Mouse (Mus musculus) limb, embryonic 12.5 days (tissue): Measurements from ENCODE around the gene Itsn1. TPM values are rescaled to one million over a fixed set of nuclear protein-coding genes. Genes with fewer than 3 reads are reported as not detected.

ENCODE experiments used
- ATAC-seq: fragments of 200-750 bp; cut with Nextera tagmentation; 2 replicates; pipeline ENCODE4 v1.8.0; 2017; ENCODE audit warnings: low read depth, moderate TSS enrichment; ENCODE audit not compliant: insufficient number of reproducible peaks, insufficient read depth, low FRiP score, low TSS enrichment
- H3K27ac ChIP-seq: fragments of 300-500 bp; sonication (generic); 2 replicates; pipeline ENCODE4 v1.5.1; 2016; ENCODE audit warnings: mild to moderate bottlenecking, moderate library complexity
- H3K27me3 ChIP-seq: fragments of 300-500 bp; sonication (generic); 2 replicates; pipeline ENCODE4 v1.6.1; 2016; ENCODE audit warnings: mild to moderate bottlenecking, moderate library complexity
- H3K36me3 ChIP-seq: fragments of 300-500 bp; sonication (generic); 2 replicates; pipeline ENCODE4 v1.6.1; 2016; ENCODE audit warnings: mild to moderate bottlenecking, moderate library complexity
- H3K4me1 ChIP-seq: fragments of 300-500 bp; sonication (generic); replicated peaks from 2 replicates; pipeline ENCODE4 v1.6.1; 2016
- H3K4me2 ChIP-seq: fragments of 300-500 bp; sonication (generic); 2 replicates; pipeline ENCODE4 v1.6.1; 2016; ENCODE audit warnings: mild to moderate bottlenecking, moderate library complexity
- H3K4me3 ChIP-seq: fragments of 300-500 bp; sonication (generic); replicated peaks from 2 replicates; pipeline ENCODE4 v1.5.1; 2016; ENCODE audit warnings: mild to moderate bottlenecking
- H3K9ac ChIP-seq: fragments of 300-500 bp; sonication (generic); replicated peaks from 2 replicates; pipeline ENCODE4 v1.6.1; 2016; ENCODE audit warnings: mild to moderate bottlenecking, moderate library complexity
- H3K9me3 ChIP-seq: fragments of 300-500 bp; sonication (generic); 2 replicates; pipeline ENCODE4 v1.6.1; 2016; ENCODE audit warnings: mild to moderate bottlenecking, moderate library complexity
- WGBS: fragments of 180-500 bp; shearing (Covaris S2); methylation state at CpG from one replicate; pipeline ENCODE4 v1.1.7; 2016; 5-methylcytosine and 5-hydroxymethylcytosine counted together
- polyA plus RNA-seq: library from polyadenylated mRNA; unstranded; fragments of >200 nt; fragmentation: Nextera tagmentation; extraction: Ambion mirVana; gene quantifications from 2 replicates; pipeline ENCODE4 v1.2.1, GENCODE M21; 2016

The Itsn1 gene
- polyA plus RNA-seq, 1 experiment from 2014 or later: 39.8 TPM

GRCm38 (mm10) chr16:91847525-91848225, 118.6 kb downstream of the Itsn1 start:
- 94% methylated on average over 13 of the region's 13 CpGs for WGBS
- H3K36me3 ChIP-seq: peaks cover 69% of the 10 kb centered on the region

GRCm38 (mm10) chr16:91848505-91848904, 119.4 kb downstream of the Itsn1 start:
- H3K36me3 ChIP-seq: peaks cover 71% of the 10 kb centered on the region
- H3K4me3 ChIP-seq: no peak overlapping the region
- 90% methylated on average over 9 of the region's 9 CpGs for WGBS
- no peaks in the 10 kb centered on the region for H3K27me3 ChIP-seq
- no peak for ATAC-seq
- peaks cover 30% of the 10 kb centered on the region for H3K4me1 ChIP-seq
- H3K4me2 ChIP-seq: no peak overlapping the region
- H3K27ac ChIP-seq: no peak overlapping the region
- no peak overlapping the region for H3K9ac ChIP-seq
- H3K9me3 ChIP-seq: no peaks in the 10 kb centered on the region

More at GRCm38 (mm10) chr16:91847525-91848225, 118.6 kb downstream of the Itsn1 start:
- H3K27ac ChIP-seq: no peak overlapping the region
- no peak overlapping the region for H3K9ac ChIP-seq
- ATAC-seq: no peak
- no peak overlapping the region for H3K4me2 ChIP-seq
- no peak overlapping the region for H3K4me3 ChIP-seq
- H3K9me3 ChIP-seq: no peaks in the 10 kb centered on the region
- H3K27me3 ChIP-seq: no peaks in the 10 kb centered on the region
- peaks cover 30% of the 10 kb centered on the region for H3K4me1 ChIP-seq

- WGBS: 88% methylated on average over 7 of the region's 7 CpGs
These were observed 120.0 kb downstream of the Itsn1 start for GRCm38 (mm10) chr16:91848906-91849603.

GRCm38 (mm10) chr16:91850175-91850574, 121.1 kb downstream of the Itsn1 start:
- no peaks in the 10 kb centered on the region for H3K27me3 ChIP-seq
- no peak overlapping the region for H3K9ac ChIP-seq
- H3K4me2 ChIP-seq: no peak overlapping the region
- WGBS: 93% methylated on average over 3 of the region's 3 CpGs
- ATAC-seq: no peak
- H3K4me3 ChIP-seq: no peak overlapping the region
- H3K36me3 ChIP-seq: peaks cover 74% of the 10 kb centered on the region
- H3K27ac ChIP-seq: no peak overlapping the region
- no peaks in the 10 kb centered on the region for H3K9me3 ChIP-seq
- peaks cover 24% of the 10 kb centered on the region for H3K4me1 ChIP-seq

More at GRCm38 (mm10) chr16:91848906-91849603, 120.0 kb downstream of the Itsn1 start:
- Histone ChIP-seq H3K27me3 (no peaks in the 10 kb centered on the region), H3K4me1 (peaks cover 30% of the 10 kb centered on the region), H3K4me2 (no peak overlapping the region), H3K36me3 (peaks cover 69% of the 10 kb centered on the region), H3K27ac (no peak overlapping the region), H3K9me3 (no peaks in the 10 kb centered on the region), H3K9ac (no peak overlapping the region), H3K4me3 (no peak overlapping the region)
- no peak for ATAC-seq

- 89% methylated on average over 19 of the region's 19 CpGs for WGBS
- H3K27me3 ChIP-seq: no peaks in the 10 kb centered on the region
- peaks cover 87% of the 10 kb centered on the region for H3K36me3 ChIP-seq
- no peak overlapping the region for H3K4me3 ChIP-seq
- H3K9ac ChIP-seq: no peak overlapping the region
- no peak overlapping the region for H3K27ac ChIP-seq
- H3K9me3 ChIP-seq: no peaks in the 10 kb centered on the region
- ATAC-seq: no peak
- peaks cover 9% of the 10 kb centered on the region for H3K4me1 ChIP-seq
- H3K4me2 ChIP-seq: no peak overlapping the region
These were observed 122.6 kb downstream of the Itsn1 start for GRCm38 (mm10) chr16:91851456-91852231.

GRCm38 (mm10) chr16:91852753-91853152, 123.7 kb downstream of the Itsn1 start:
- WGBS: 91% methylated on average over 10 of the region's 10 CpGs
- Histone ChIP-seq H3K9ac (no peak overlapping the region), H3K27ac (no peak overlapping the region), H3K27me3 (no peaks in the 10 kb centered on the region), H3K9me3 (no peaks in the 10 kb centered on the region), H3K36me3 (peaks cover 88% of the 10 kb centered on the region), H3K4me1 (peaks cover 6% of the 10 kb centered on the region; the same call in 1 of the 2 replicates), H3K4me2 (no peak overlapping the region), H3K4me3 (no peak overlapping the region)
- no peak for ATAC-seq

- H3K9ac ChIP-seq: no peak overlapping the region
- no peak overlapping the region for H3K27ac ChIP-seq
- H3K27me3 ChIP-seq: no peaks in the 10 kb centered on the region
- WGBS: 92% methylated on average over 12 of the region's 12 CpGs
- no peak overlapping the region for H3K4me3 ChIP-seq
- H3K4me1 ChIP-seq: peaks cover 6% of the 10 kb centered on the region; the same call in 1 of the 2 replicates
- no peaks in the 10 kb centered on the region for H3K9me3 ChIP-seq
- ATAC-seq: no peak
- peaks cover 89% of the 10 kb centered on the region for H3K36me3 ChIP-seq
- H3K4me2 ChIP-seq: no peak overlapping the region
These were observed 124.1 kb downstream of the Itsn1 start for GRCm38 (mm10) chr16:91853223-91853622.

- Histone ChIP-seq H3K4me1 (peaks cover 24% of the 10 kb centered on the region), H3K36me3 (peaks cover 59% of the 10 kb centered on the region), H3K27me3 (no peaks in the 10 kb centered on the region), H3K27ac (no peak overlapping the region), H3K4me2 (no peak overlapping the region), H3K4me3 (no peak overlapping the region), H3K9me3 (no peaks in the 10 kb centered on the region), H3K9ac (no peak overlapping the region)
- no peak for ATAC-seq
- WGBS: 96% methylated on average over 7 of the region's 7 CpGs
These were observed 129.6 kb downstream of the Itsn1 start for GRCm38 (mm10) chr16:91858695-91859094.

- no peak for ATAC-seq
- Histone ChIP-seq H3K9me3 (no peaks in the 10 kb centered on the region), H3K27me3 (no peaks in the 10 kb centered on the region), H3K4me1 (peaks cover 24% of the 10 kb centered on the region), H3K9ac (no peak overlapping the region), H3K36me3 (peaks cover 60% of the 10 kb centered on the region), H3K4me3 (no peak overlapping the region), H3K4me2 (no peak overlapping the region), H3K27ac (no peak overlapping the region)
- WGBS: 85% methylated on average over 3 of the region's 3 CpGs
These were observed 130.1 kb downstream of the Itsn1 start for GRCm38 (mm10) chr16:91859203-91859602.

- Histone ChIP-seq H3K9ac (no peak overlapping the region), H3K27me3 (no peaks in the 10 kb centered on the region), H3K4me2 (no peak overlapping the region), H3K4me3 (no peak overlapping the region), H3K36me3 (peaks cover 60% of the 10 kb centered on the region), H3K27ac (no peak overlapping the region), H3K9me3 (no peaks in the 10 kb centered on the region), H3K4me1 (peaks cover 24% of the 10 kb centered on the region)
- WGBS: 90% methylated on average over 8 of the region's 8 CpGs
- no peak for ATAC-seq
These were observed 130.9 kb downstream of the Itsn1 start for GRCm38 (mm10) chr16:91859958-91860357.
